Mouse (Mus musculus) G1E-ER4 (cell line): Measurements from ENCODE around the gene Cox19. TPM values are rescaled to one million over a fixed set of nuclear protein-coding genes. Genes with fewer than 3 reads are reported as not detected.

Source experiments
- GATA1 ChIP-seq: IDR thresholded peaks from one replicate; pipeline ENCODE4 v1.8.0; 2012; ENCODE audit warnings: low read length, inconsistent platforms
- polyA plus RNA-seq: library from polyadenylated mRNA; stranded (reverse); fragments of >175 nt; gene quantifications from 2 replicates; pipeline ENCODE4 v1.2.3, GENCODE M21; 2012

Gene Cox19
- polyA plus RNA-seq, 1 experiment = 76.6 TPM

- no peak for TF ChIP-seq GATA1
Observed at GRCm38 (mm10) chr5:139326986-139327633, 24.1 kb downstream of the Cox19 start.

- no peak for TF ChIP-seq GATA1
Observed at GRCm38 (mm10) chr5:139326111-139326696, 25.0 kb downstream of the Cox19 start.

GRCm38 (mm10) chr5:139325395-139325966, 25.7 kb downstream of the Cox19 start, which contains the start of gene Adap1:
Gene Adap1 (minus strand): TSS chr5:139325622.
- TF ChIP-seq GATA1 = no peak

GRCm38 (mm10) chr5:139324691-139325394, 26.4 kb downstream of the Cox19 start:
- TF ChIP-seq GATA1 = no peak

GRCm38 (mm10) chr5:139324045-139324491, 27.1 kb downstream of the Cox19 start:
- TF ChIP-seq GATA1 = no peak

- TF ChIP-seq GATA1 = no peak
Observed at GRCm38 (mm10) chr5:139323260-139323924, 27.8 kb downstream of the Cox19 start.

- no peak for TF ChIP-seq GATA1
Observed at GRCm38 (mm10) chr5:139321331-139321730, 29.9 kb downstream of the Cox19 start.

- no peak for TF ChIP-seq GATA1
Observed at GRCm38 (mm10) chr5:139320424-139320823, 30.8 kb downstream of the Cox19 start.

GRCm38 (mm10) chr5:139317751-139318504, 33.3 kb downstream of the Cox19 start:
- TF ChIP-seq GATA1 = no peak

- no peak for TF ChIP-seq GATA1
Observed at GRCm38 (mm10) chr5:139316982-139317675, 34.1 kb downstream of the Cox19 start.

- TF ChIP-seq GATA1 = no peak
Observed at GRCm38 (mm10) chr5:139314941-139315642, 36.1 kb downstream of the Cox19 start.

- no peak for TF ChIP-seq GATA1
Observed at GRCm38 (mm10) chr5:139313536-139313935, 37.7 kb downstream of the Cox19 start.

- TF ChIP-seq GATA1 = no peak
Observed at GRCm38 (mm10) chr5:139311822-139312221, 39.4 kb downstream of the Cox19 start.

GRCm38 (mm10) chr5:139310477-139310876, 40.7 kb downstream of the Cox19 start:
- TF ChIP-seq GATA1 = no peak
